Mouse (Mus musculus): ENCODE measurements at regions not wholly inside any gene's neighbourhood (a gene's known extent, or its start where the extent isn't known, plus 50 kb on each side); places are given as distances from the start of the nearest gene placed in this dataset.

- no peak for TF ChIP-seq CTCF (IDR thresholded peaks at IDR 0.05; ENCODE audit: extremely low read depth, insufficient read depth, low read length)
- TF ChIP-seq POLR2A (IDR thresholded peaks at IDR 0.05; ENCODE audit: extremely low read depth, insufficient read depth, low read length): no peak
Measured at GRCm38 (mm10) chr11:55890161-55890560, 150.6 kb downstream of the Nmur2 start.

Data from cortical plate, adult 2 months (tissue).